Mouse (Mus musculus): Measurements from ENCODE around the gene Foxa2. TPM values are rescaled to one million over a fixed set of nuclear protein-coding genes. Genes with fewer than 3 reads are reported as not detected.

Foxa2 gene
- total RNA-seq, 4 experiments from 2014 or later, result not detected

- no peak for DNase-seq
These were observed 7.2 kb downstream of the Foxa2 start for GRCm38 (mm10) chr2:148039351-148040235.

- no peak for DNase-seq
These were observed 8.1 kb downstream of the Foxa2 start for GRCm38 (mm10) chr2:148038366-148039310.

- no peak for DNase-seq
These were observed 10.1 kb downstream of the Foxa2 start for GRCm38 (mm10) chr2:148036611-148037160.

GRCm38 (mm10) chr2:148030991-148031675 is 15.6 kb downstream of the Foxa2 start:
- no peak for DNase-seq

GRCm38 (mm10) chr2:148030613-148030935 is 16.2 kb downstream of the Foxa2 start:
- no peak for DNase-seq

- DNase-seq, result no peak
These were observed 16.8 kb downstream of the Foxa2 start for GRCm38 (mm10) chr2:148029751-148030612.

GRCm38 (mm10) chr2:148029050-148029608 is 17.6 kb downstream of the Foxa2 start:
- DNase-seq, result no peak

GRCm38 (mm10) chr2:148026366-148026765 is 20.4 kb downstream of the Foxa2 start:
- DNase-seq, result no peak

- no peak for DNase-seq
These were observed 21.3 kb downstream of the Foxa2 start for GRCm38 (mm10) chr2:148025481-148025880.

GRCm38 (mm10) chr2:148024268-148024935 is 22.4 kb downstream of the Foxa2 start:
- DNase-seq, result no peak

- DNase-seq, result no peak
These were observed 23.4 kb downstream of the Foxa2 start for GRCm38 (mm10) chr2:148023340-148023806.

GRCm38 (mm10) chr2:148021919-148022570 is 24.7 kb downstream of the Foxa2 start:
- DNase-seq, result no peak

- no peak for DNase-seq
These were observed 25.8 kb downstream of the Foxa2 start for GRCm38 (mm10) chr2:148021016-148021415.

GRCm38 (mm10) chr2:148020125-148020524 is 26.6 kb downstream of the Foxa2 start:
- DNase-seq, result no peak

GRCm38 (mm10) chr2:148017782-148018690 is 28.7 kb downstream of the Foxa2 start:
- DNase-seq, result no peak

GRCm38 (mm10) chr2:148013382-148013781 is 33.4 kb downstream of the Foxa2 start:
- DNase-seq, result no peak

- DNase-seq, result no peak
These were observed 37.7 kb downstream of the Foxa2 start for GRCm38 (mm10) chr2:148009049-148009448.
